Mouse (Mus musculus) MEL (cell line): ENCODE results near the gene Mtrf1l. TPM values are rescaled to one million over a fixed set of nuclear protein-coding genes. Genes with fewer than 3 reads are reported as not detected.
A peak's percentile ranks its signal among the peaks of the same experiment; 100 is the strongest.

Experiments used
- DNase-seq: peaks from one replicate; pipeline ENCODE4 v3.0.0; 2011; ENCODE audit warnings: low read depth, low spot score
- H3K27ac ChIP-seq: 2 replicates; pipeline ENCODE4 v1.5.1; 2012; ENCODE audit warnings: low read depth, mild to moderate bottlenecking, control low read depth, low read length, moderate library complexity; ENCODE audit not compliant: control insufficient read depth
- H3K27me3 ChIP-seq, 2 experiments: fragments of 150-350 bp in 1 of 2; sonication (generic) in 1 of 2; 2 replicates each; pipeline ENCODE4 v1.6.1; 2012; ENCODE audit warnings: low read length in 2 of 2, mild to moderate bottlenecking in 2 of 2, improper control_type of control experiment in 1 of 2, moderate library complexity in 1 of 2; ENCODE audit not compliant: insufficient read depth in 2 of 2, control insufficient read depth in 1 of 2
- H3K36me3 ChIP-seq, 2 experiments: 2 replicates each; pipeline ENCODE4 v1.6.1; 2012 to 2014; ENCODE audit warnings: low read length in 2 of 2, improper control_type of control experiment in 1 of 2, inconsistent platforms in 1 of 2, mild to moderate bottlenecking in 1 of 2; ENCODE audit not compliant: insufficient read depth in 2 of 2, control insufficient read depth in 1 of 2
- H3K4me1 ChIP-seq, 2 experiments: fragments of 150-350 bp in 1 of 2; sonication (generic) in 1 of 2; 2 replicates each; pipeline ENCODE4 v1.6.1; 2012; ENCODE audit warnings: low read length in 2 of 2, improper control_type of control experiment in 1 of 2, mild to moderate bottlenecking in 1 of 2; ENCODE audit not compliant: insufficient read depth in 2 of 2, control insufficient read depth in 1 of 2
- H3K4me3 ChIP-seq, 2 experiments: fragments of 150-350 bp in 1 of 2; sonication (generic) in 1 of 2; 2 replicates each; pipeline ENCODE4 v1.5.1; 2012; ENCODE audit warnings: low read depth in 2 of 2, low read length in 2 of 2, mild to moderate bottlenecking in 2 of 2, moderate library complexity in 2 of 2, control low read depth in 1 of 2, improper control_type of control experiment in 1 of 2; ENCODE audit not compliant: control insufficient read depth in 1 of 2, insufficient read depth in 1 of 2
- H3K79me2 ChIP-seq: 2 replicates; pipeline ENCODE4 v1.6.1; 2012; ENCODE audit warnings: mild to moderate bottlenecking, low read length, moderate library complexity; ENCODE audit not compliant: control insufficient read depth, poor library complexity, insufficient read depth
- H3K9ac ChIP-seq: 2 replicates; pipeline ENCODE4 v1.6.1; 2012; ENCODE audit warnings: low read depth, mild to moderate bottlenecking, control low read depth, low read length, moderate library complexity; ENCODE audit not compliant: control insufficient read depth, poor library complexity, severe bottlenecking
- H3K9me3 ChIP-seq: fragments of 150-350 bp; sonication (generic); replicated peaks from 2 replicates; pipeline ENCODE4 v1.6.1; 2012; ENCODE audit warnings: mild to moderate bottlenecking, low read length, improper control_type of control experiment, moderate library complexity; ENCODE audit not compliant: insufficient read depth
- BHLHE40 ChIP-seq: IDR thresholded peaks from 2 replicates; pipeline ENCODE4 v1.6.1; 2012; ENCODE audit warnings: low read depth, mild to moderate bottlenecking, inconsistent platforms, low read length, improper control_type of control experiment, borderline replicate concordance
- GATA1 ChIP-seq: IDR thresholded peaks from 2 replicates; pipeline ENCODE4 v1.6.1; 2011; ENCODE audit warnings: low read depth, low read length, improper control_type of control experiment
- JUND ChIP-seq: IDR thresholded peaks from 2 replicates; pipeline ENCODE4 v1.6.1; 2011; ENCODE audit warnings: low read depth, mild to moderate bottlenecking, improper control_type of control experiment, low read length
- MEF2A ChIP-seq: IDR thresholded peaks from 2 replicates; pipeline ENCODE4 v1.6.1; 2014; ENCODE audit warnings: low read depth, mild to moderate bottlenecking, inconsistent platforms, low read length, improper control_type of control experiment; ENCODE audit not compliant: poor library complexity, insufficient replicate concordance, severe bottlenecking; ENCODE audit errors: extremely low read depth
- MYC ChIP-seq: IDR thresholded peaks from 2 replicates; pipeline ENCODE4 v1.6.1; 2011; ENCODE audit warnings: low read depth, mild to moderate bottlenecking, low read length, improper control_type of control experiment, moderate library complexity
- NELFE ChIP-seq: IDR thresholded peaks from 2 replicates; pipeline ENCODE4 v1.6.1; 2011; ENCODE audit warnings: low read depth, low read length, improper control_type of control experiment
- NRF1 ChIP-seq: IDR thresholded peaks from 2 replicates; pipeline ENCODE4 v1.6.1; 2014; ENCODE audit warnings: low read depth, mild to moderate bottlenecking, inconsistent platforms, low read length, improper control_type of control experiment, moderate library complexity; ENCODE audit not compliant: poor library complexity, insufficient read depth, severe bottlenecking
- POLR2AphosphoS2 ChIP-seq: IDR thresholded peaks from 2 replicates; pipeline ENCODE4 v1.6.1; 2011; ENCODE audit warnings: low read length, improper control_type of control experiment
- SMC3 ChIP-seq: IDR thresholded peaks from 2 replicates; pipeline ENCODE4 v1.6.1; 2011; ENCODE audit warnings: low read depth, low read length, improper control_type of control experiment
- UBTF ChIP-seq: IDR thresholded peaks from 2 replicates; pipeline ENCODE4 v1.6.1; 2012; ENCODE audit warnings: low read depth, mild to moderate bottlenecking, inconsistent platforms, low read length, improper control_type of control experiment, moderate library complexity, borderline replicate concordance; ENCODE audit not compliant: insufficient read depth
- USF1 ChIP-seq: IDR thresholded peaks from 2 replicates; pipeline ENCODE4 v1.6.1; 2014; ENCODE audit warnings: low read depth, mild to moderate bottlenecking, inconsistent platforms, low read length, improper control_type of control experiment, moderate library complexity
- ZKSCAN1 ChIP-seq: IDR thresholded peaks from 2 replicates; pipeline ENCODE4 v1.6.1; 2012; ENCODE audit warnings: low read depth, mild to moderate bottlenecking, inconsistent platforms, low read length, improper control_type of control experiment, moderate library complexity
- ZNF384 ChIP-seq: IDR thresholded peaks from 2 replicates; pipeline ENCODE4 v1.6.1; 2012; ENCODE audit warnings: low read depth, mild to moderate bottlenecking, inconsistent platforms, low read length, improper control_type of control experiment
- polyA plus RNA-seq, 2 experiments: library from polyadenylated mRNA; stranded (reverse) in 1 of 2; unstranded in 1 of 2; fragments of >175 nt in 1 of 2; fragments of >200 nt in 1 of 2; gene quantifications; 2 replicates each; pipeline versions ENCODE4 v1.2.1 to v1.2.4; 2012; ENCODE audit warnings: low replicate concordance in 2 of 2, low read depth in 1 of 2; ENCODE audit not compliant: insufficient read length in 2 of 2, insufficient read depth in 1 of 2, missing spikeins in 1 of 2
- total RNA-seq: library from RNA; depleted of rRNA; stranded (reverse); fragments of 300-350 nt; gene quantifications from 2 replicates; pipeline ENCODE4 v1.2.3, GENCODE M21; 2012

Gene Mtrf1l
- total and polyA plus RNA-seq, 3 experiments: 4.6 to 5.6 TPM; not detected in 1

DNA sequence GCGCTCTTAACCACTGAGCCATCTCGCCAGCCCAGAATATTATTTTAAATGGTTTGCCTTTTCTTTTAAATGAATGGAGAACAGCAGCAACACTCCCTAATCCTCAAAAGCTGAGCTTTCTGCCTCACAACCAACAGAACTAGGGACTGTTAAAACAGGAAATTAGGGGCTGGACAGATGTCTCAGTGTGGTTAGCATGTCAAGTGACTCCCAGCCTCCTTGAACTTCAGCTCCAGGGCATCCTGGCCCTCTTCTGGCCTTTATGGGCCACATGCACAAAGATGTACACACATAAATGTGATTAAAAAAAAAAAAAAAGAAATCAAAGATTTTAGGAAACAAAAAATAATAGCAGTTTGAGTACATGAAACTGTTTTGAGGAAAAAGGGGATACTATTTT is 7.7 kb downstream of the Mtrf1l start:
- Histone ChIP-seq H3K9ac (no peak overlapping the region), H3K4me3 (no peak overlapping the region), H3K36me3 (peaks cover 0 to 31% of the 10 kb centered on the region in 2 experiments; a peak in 3 of 4 replicates), H3K27ac (no peak overlapping the region), H3K79me2 (0 out of 2 replicates have a peak, but pooled peaks cover 3% of the 10 kb centered on the region), H3K9me3 (no peaks in the 10 kb centered on the region), H3K27me3 (no peaks in the 10 kb centered on the region), H3K4me1 (no peaks in the 10 kb centered on the region)
- TF ChIP-seq ZNF384 (no peak), NELFE (no peak), SMC3 (no peak), MEF2A (no peak), POLR2AphosphoS2 (no peak), NRF1 (no peak), UBTF (no peak), USF1 (no peak), ZKSCAN1 (no peak)
- no peak for DNase-seq

DNA sequence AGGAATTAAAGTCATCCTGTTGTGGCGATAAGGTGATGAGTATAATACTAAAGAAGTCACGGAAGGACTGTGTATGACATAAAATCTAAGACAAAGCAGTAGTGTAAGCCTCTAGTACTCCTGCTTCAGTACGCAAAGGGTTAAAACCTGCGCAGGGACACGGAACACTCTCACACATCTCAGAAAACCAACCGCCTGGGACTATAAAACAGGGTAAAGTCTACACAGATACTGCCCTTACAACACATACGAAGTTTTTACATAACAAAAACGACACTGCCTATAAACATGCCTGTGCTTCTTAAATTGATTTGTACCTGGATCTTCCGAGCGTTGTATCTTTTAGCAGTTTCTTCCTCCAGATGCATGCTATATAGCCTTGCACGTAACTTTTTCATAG is 10.0 kb downstream of the Mtrf1l start:
- DNase-seq: no peak
- no peaks in the 10 kb centered on the region for H3K27me3 ChIP-seq

DNA sequence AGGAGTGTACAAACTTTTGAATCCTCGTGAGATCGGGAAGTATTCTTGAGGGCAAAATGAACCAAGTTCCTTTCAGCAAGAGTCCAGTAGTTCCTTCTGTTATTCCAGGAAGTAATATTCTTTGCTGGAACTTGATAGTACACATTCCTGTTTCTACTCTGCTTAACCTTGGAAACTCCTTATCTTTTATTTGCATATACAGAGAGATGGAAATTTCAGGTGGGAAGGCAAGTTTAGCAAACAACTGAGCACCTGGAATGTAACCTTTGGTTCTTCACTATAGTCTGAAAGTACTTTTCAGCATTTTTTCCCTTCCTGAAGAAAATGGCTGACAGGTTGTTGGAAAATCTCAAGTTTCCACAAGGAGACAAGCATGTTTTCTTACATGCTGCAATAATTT is 16.0 kb downstream of the Mtrf1l start:
- Histone ChIP-seq H3K27ac (peak overlapping the region; percentile 86), H3K9ac (peak overlapping the region; percentile 95), H3K4me3 (peak overlapping the region in 1 of 2 experiments; percentile 60; a peak in 2 of 4 replicates), H3K9me3 (no peaks in the 10 kb centered on the region), H3K27me3 (no peaks in the 10 kb centered on the region), H3K36me3 (peaks cover 0 to 17% of the 10 kb centered on the region in 2 experiments; a peak in 3 of 4 replicates), H3K79me2 (peaks cover 26% of the 10 kb centered on the region), H3K4me1 (peaks cover 0 to 7% of the 10 kb centered on the region in 2 experiments; a peak in 2 of 4 replicates)
- TF ChIP-seq GATA1 (0 out of 2 replicates have a peak, but pooled peaks have one; percentile 9), BHLHE40 (no peak)
- no peak for DNase-seq

More for the DNA sequence above, 10.0 kb downstream of the Mtrf1l start:
- no peaks in the 10 kb centered on the region for H3K9me3 ChIP-seq
- TF ChIP-seq MYC (no peak), JUND (no peak)
- TF ChIP-seq, all 39 proteins: peak for 0
- Histone ChIP-seq H3K9ac (no peak overlapping the region), H3K4me1 (no peaks in the 10 kb centered on the region), H3K27ac (no peak overlapping the region), H3K36me3 (peaks cover 0 to 21% of the 10 kb centered on the region in 2 experiments; a peak in 3 of 4 replicates), H3K79me2 (no peaks in the 10 kb centered on the region), H3K4me3 (no peak overlapping the region)
